Mouse (Mus musculus) limb, embryonic 13.5 days (tissue): ENCODE results near the gene Stk10. TPM values are rescaled to one million over a fixed set of nuclear protein-coding genes. Genes with fewer than 3 reads are reported as not detected.

Source experiments
- ATAC-seq: fragments of 200-750 bp; cut with Nextera tagmentation; 2 replicates; pipeline ENCODE4 v1.8.0; 2017; ENCODE audit warnings: low read depth, moderate number of reproducible peaks, moderate TSS enrichment; ENCODE audit not compliant: low FRiP score
- H3K27ac ChIP-seq: fragments of 300-500 bp; sonication (generic); 2 replicates; pipeline ENCODE4 v1.5.1; 2015; ENCODE audit warnings: inconsistent platforms, mild to moderate bottlenecking, moderate library complexity
- H3K27me3 ChIP-seq: fragments of 300-500 bp; sonication (generic); 2 replicates; pipeline ENCODE4 v1.6.1; 2015; ENCODE audit warnings: mild to moderate bottlenecking, inconsistent platforms
- H3K36me3 ChIP-seq: fragments of 300-500 bp; sonication (generic); 2 replicates; pipeline ENCODE4 v1.6.1; 2015; ENCODE audit warnings: inconsistent platforms, mild to moderate bottlenecking, moderate library complexity
- H3K4me1 ChIP-seq: fragments of 300-500 bp; sonication (generic); 2 replicates; pipeline ENCODE4 v1.6.1; 2015; ENCODE audit warnings: inconsistent platforms
- H3K4me2 ChIP-seq: fragments of 300-500 bp; sonication (generic); replicated peaks from 2 replicates; pipeline ENCODE4 v1.6.1; 2015; ENCODE audit warnings: inconsistent platforms, mild to moderate bottlenecking, moderate library complexity
- H3K4me3 ChIP-seq: fragments of 300-500 bp; sonication (generic); 2 replicates; pipeline ENCODE4 v1.5.1; 2015; ENCODE audit warnings: moderate library complexity, mild to moderate bottlenecking, inconsistent platforms
- H3K9ac ChIP-seq: fragments of 300-500 bp; sonication (generic); 2 replicates; pipeline ENCODE4 v1.6.1; 2015; ENCODE audit warnings: mild to moderate bottlenecking, inconsistent platforms
- H3K9me3 ChIP-seq: fragments of 300-500 bp; sonication (generic); 2 replicates; pipeline ENCODE4 v1.6.1; 2016; ENCODE audit warnings: inconsistent platforms
- WGBS: fragments of 180-500 bp; shearing (Covaris S2); methylation state at CpG from one replicate; pipeline ENCODE4 v1.1.7; 2015; 5-methylcytosine and 5-hydroxymethylcytosine counted together
- polyA plus RNA-seq: library from polyadenylated mRNA; unstranded; fragments of >200 nt; fragmentation: Nextera tagmentation; extraction: Ambion mirVana; gene quantifications from 2 replicates; pipeline ENCODE4 v1.2.1, GENCODE M21; 2015

Gene Stk10
- polyA plus RNA-seq, 1 experiment from 2014 or later, result 3.1 TPM

- 0 out of 2 replicates have a peak, but pooled peaks cover 6% of the 10 kb centered on the region for H3K36me3 ChIP-seq
- no peak for ATAC-seq
- peak within 1 kb of the TSS; percentile 67 for H3K4me3 ChIP-seq
- no peaks in the 10 kb centered on the region for H3K9me3 ChIP-seq
- peak within 1 kb of the TSS; percentile 99 for H3K4me2 ChIP-seq
- peaks cover 28% of the 10 kb centered on the region for H3K4me1 ChIP-seq
- peak within 1 kb of the TSS; percentile 74 for H3K9ac ChIP-seq
- H3K27me3 ChIP-seq, result peaks cover 28% of the 10 kb centered on the region
- no peak within 1 kb of the TSS for H3K27ac ChIP-seq
- 3% methylated on average over 33 of the region's 33 CpGs for WGBS
Observed at GRCm38 (mm10) chr11:32531871-32532764, 987 bp upstream of the Stk10 start, which contains the start of gene Efcab9. Gene Efcab9, minus strand, starts transcription at chr11:32532081.

GRCm38 (mm10) chr11:32533482-32534261 lies 567 bp downstream of the Stk10 start:
- H3K4me2 ChIP-seq, result peak overlapping the region; percentile 99
- ATAC-seq, result peak; percentile 20; the same call in 1 of the 2 replicates
- 1% methylated on average over 24 of the region's 24 CpGs for WGBS
- no peaks in the 10 kb centered on the region for H3K36me3 ChIP-seq
- H3K4me1 ChIP-seq, result peaks cover 36% of the 10 kb centered on the region
- H3K27me3 ChIP-seq, result peaks cover 28% of the 10 kb centered on the region
- H3K9me3 ChIP-seq, result no peaks in the 10 kb centered on the region
- peak overlapping the region; percentile 67 for H3K4me3 ChIP-seq
- H3K9ac ChIP-seq, result peak overlapping the region; percentile 74
- no peak overlapping the region for H3K27ac ChIP-seq

- WGBS, result 66% methylated on average over 7 of the region's 7 CpGs
- H3K27ac ChIP-seq, result no peak overlapping the region
- no peak for ATAC-seq
Observed at GRCm38 (mm10) chr11:32534453-32535075, 1.5 kb downstream of the Stk10 start.

GRCm38 (mm10) chr11:32535646-32536045 lies 2.5 kb downstream of the Stk10 start:
- Histone ChIP-seq H3K4me2 (no peak overlapping the region), H3K4me1 (peaks cover 41% of the 10 kb centered on the region), H3K9me3 (no peaks in the 10 kb centered on the region), H3K36me3 (no peaks in the 10 kb centered on the region), H3K27ac (no peak overlapping the region), H3K4me3 (no peak overlapping the region), H3K27me3 (peaks cover 26% of the 10 kb centered on the region), H3K9ac (no peak overlapping the region)
- no peak for ATAC-seq
- 92% methylated on average over 4 of the region's 4 CpGs for WGBS

More at GRCm38 (mm10) chr11:32534453-32535075, 1.5 kb downstream of the Stk10 start:
- H3K4me3 ChIP-seq, result peak overlapping the region; percentile 67
- no peaks in the 10 kb centered on the region for H3K9me3 ChIP-seq
- no peaks in the 10 kb centered on the region for H3K36me3 ChIP-seq
- H3K27me3 ChIP-seq, result peaks cover 28% of the 10 kb centered on the region
- peak overlapping the region; percentile 99 for H3K4me2 ChIP-seq
- H3K9ac ChIP-seq, result no peak overlapping the region
- peaks cover 41% of the 10 kb centered on the region for H3K4me1 ChIP-seq

- Histone ChIP-seq H3K4me1 (peaks cover 35% of the 10 kb centered on the region), H3K4me2 (no peak overlapping the region), H3K4me3 (no peak overlapping the region), H3K9me3 (no peaks in the 10 kb centered on the region), H3K36me3 (no peaks in the 10 kb centered on the region), H3K9ac (no peak overlapping the region), H3K27me3 (peaks cover 13% of the 10 kb centered on the region), H3K27ac (no peak overlapping the region)
- no peak for ATAC-seq
- 61% methylated on average over 7 of the region's 7 CpGs for WGBS
Observed at GRCm38 (mm10) chr11:32536954-32537353, 3.8 kb downstream of the Stk10 start.

GRCm38 (mm10) chr11:32538435-32538834 lies 5.3 kb downstream of the Stk10 start:
- Histone ChIP-seq H3K4me2 (no peak overlapping the region), H3K4me3 (no peak overlapping the region), H3K9me3 (no peaks in the 10 kb centered on the region), H3K4me1 (peaks cover 37% of the 10 kb centered on the region), H3K27me3 (peaks cover 12% of the 10 kb centered on the region; the same call in 1 of the 2 replicates), H3K9ac (no peak overlapping the region), H3K27ac (no peak overlapping the region), H3K36me3 (no peaks in the 10 kb centered on the region)
- no peak for ATAC-seq
- WGBS, result 74% methylated on average over 6 of the region's 6 CpGs

GRCm38 (mm10) chr11:32538846-32539245 lies 5.7 kb downstream of the Stk10 start:
- no peak for ATAC-seq
- H3K4me1 ChIP-seq, result peaks cover 33% of the 10 kb centered on the region
- no peak overlapping the region for H3K4me3 ChIP-seq
- no peaks in the 10 kb centered on the region for H3K9me3 ChIP-seq
- H3K4me2 ChIP-seq, result no peak overlapping the region
- 81% methylated on average over 4 of the region's 4 CpGs for WGBS
- peaks cover 12% of the 10 kb centered on the region; the same call in 1 of the 2 replicates for H3K27me3 ChIP-seq
- no peak overlapping the region for H3K27ac ChIP-seq
- no peak overlapping the region for H3K9ac ChIP-seq
- no peaks in the 10 kb centered on the region for H3K36me3 ChIP-seq

- H3K4me1 ChIP-seq, result peaks cover 24% of the 10 kb centered on the region
- no peak overlapping the region for H3K27ac ChIP-seq
- WGBS, result 87% methylated on average over 7 of the region's 7 CpGs
- no peaks in the 10 kb centered on the region for H3K36me3 ChIP-seq
- no peak overlapping the region for H3K4me3 ChIP-seq
- H3K27me3 ChIP-seq, result peaks cover 7% of the 10 kb centered on the region; the same call in 1 of the 2 replicates
- no peak for ATAC-seq
- H3K9ac ChIP-seq, result no peak overlapping the region
- H3K4me2 ChIP-seq, result no peak overlapping the region
- H3K9me3 ChIP-seq, result no peaks in the 10 kb centered on the region
Observed at GRCm38 (mm10) chr11:32539717-32540116, 6.6 kb downstream of the Stk10 start.

- WGBS, result 83% methylated on average over 6 of the region's 6 CpGs
Observed at GRCm38 (mm10) chr11:32540463-32540862, 7.4 kb downstream of the Stk10 start.

GRCm38 (mm10) chr11:32542181-32542580 lies 9.1 kb downstream of the Stk10 start:
- no peak overlapping the region for H3K4me2 ChIP-seq
- peaks cover 22% of the 10 kb centered on the region for H3K4me1 ChIP-seq
- H3K9ac ChIP-seq, result no peak overlapping the region
- H3K4me3 ChIP-seq, result no peak overlapping the region
- no peaks in the 10 kb centered on the region for H3K36me3 ChIP-seq
- ATAC-seq, result no peak
- WGBS, result 91% methylated on average over 4 of the region's 4 CpGs
- no peaks in the 10 kb centered on the region for H3K27me3 ChIP-seq
- H3K27ac ChIP-seq, result no peak overlapping the region
- H3K9me3 ChIP-seq, result no peaks in the 10 kb centered on the region

More at GRCm38 (mm10) chr11:32540463-32540862, 7.4 kb downstream of the Stk10 start:
- Histone ChIP-seq H3K9me3 (no peaks in the 10 kb centered on the region), H3K9ac (no peak overlapping the region), H3K4me3 (no peak overlapping the region), H3K4me2 (no peak overlapping the region), H3K27me3 (no peaks in the 10 kb centered on the region), H3K36me3 (no peaks in the 10 kb centered on the region), H3K27ac (no peak overlapping the region), H3K4me1 (peaks cover 22% of the 10 kb centered on the region)
- ATAC-seq, result no peak

GRCm38 (mm10) chr11:32542687-32543411 lies 9.7 kb downstream of the Stk10 start:
- Histone ChIP-seq H3K27me3 (no peaks in the 10 kb centered on the region), H3K9ac (no peak overlapping the region), H3K4me2 (no peak overlapping the region), H3K4me3 (no peak overlapping the region), H3K36me3 (no peaks in the 10 kb centered on the region), H3K27ac (no peak overlapping the region), H3K4me1 (peaks cover 22% of the 10 kb centered on the region), H3K9me3 (no peaks in the 10 kb centered on the region)
- WGBS, result 46% methylated on average over 2 of the region's 3 CpGs
- ATAC-seq, result no peak
